Mouse (Mus musculus): Measurements from ENCODE around the gene Srgap3. TPM values are rescaled to one million over a fixed set of nuclear protein-coding genes. Genes with fewer than 3 reads are reported as not detected.

Srgap3 gene
- polyA plus RNA-seq, 1 experiment from 2014 or later = 5.3 TPM

- WGBS = 49% methylated on average over 14 of the region's 14 CpGs
- Histone ChIP-seq H3K9ac (replicated peaks) (no peak overlapping the region), H3K4me3 (replicated peaks) (no peak overlapping the region), H3K4me1 (replicated peaks) (peaks cover 5% of the 10 kb centered on the region), H3K27me3 (no peaks in the 10 kb centered on the region), H3K27ac (no peak overlapping the region), H3K9me3 (no peaks in the 10 kb centered on the region), H3K4me2 (no peak overlapping the region), H3K36me3 (no peaks in the 10 kb centered on the region)
- ATAC-seq (ENCODE audit: insufficient number of reproducible peaks, insufficient read depth, low FRiP score, low TSS enrichment, low read depth) = no peak
Measured at GRCm38 (mm10) chr6:112852261-112853235, 94.5 kb downstream of the Srgap3 start.

GRCm38 (mm10) chr6:112850745-112851144 is 96.3 kb downstream of the Srgap3 start:
- Histone ChIP-seq H3K36me3 (no peaks in the 10 kb centered on the region), H3K4me2 (no peak overlapping the region), H3K27ac (no peak overlapping the region), H3K4me3 (replicated peaks) (no peak overlapping the region), H3K9ac (replicated peaks) (no peak overlapping the region), H3K9me3 (no peaks in the 10 kb centered on the region), H3K4me1 (replicated peaks) (peaks cover 5% of the 10 kb centered on the region), H3K27me3 (no peaks in the 10 kb centered on the region)
- ATAC-seq (ENCODE audit: insufficient number of reproducible peaks, insufficient read depth, low FRiP score, low TSS enrichment, low read depth) = no peak
- 72% methylated on average over 5 of the region's 5 CpGs for WGBS

- Histone ChIP-seq H3K9me3 (no peaks in the 10 kb centered on the region), H3K4me3 (replicated peaks) (no peak overlapping the region), H3K4me1 (replicated peaks) (peaks cover 5% of the 10 kb centered on the region), H3K27ac (no peak overlapping the region), H3K27me3 (no peaks in the 10 kb centered on the region), H3K9ac (replicated peaks) (no peak overlapping the region), H3K4me2 (no peak overlapping the region), H3K36me3 (no peaks in the 10 kb centered on the region)
- ATAC-seq (ENCODE audit: insufficient number of reproducible peaks, insufficient read depth, low FRiP score, low TSS enrichment, low read depth) = no peak
- 90% methylated on average over 8 of the region's 8 CpGs for WGBS
Measured at GRCm38 (mm10) chr6:112848629-112849180, 98.4 kb downstream of the Srgap3 start.

- 93% methylated on average over 9 of the region's 9 CpGs for WGBS
- no peak overlapping the region for H3K4me3 ChIP-seq (replicated peaks)
- H3K9me3 ChIP-seq = no peaks in the 10 kb centered on the region
- H3K27ac ChIP-seq = no peak overlapping the region
- H3K9ac ChIP-seq (replicated peaks) = no peak overlapping the region
- no peak for ATAC-seq (ENCODE audit: insufficient number of reproducible peaks, insufficient read depth, low FRiP score, low TSS enrichment, low read depth)
- no peak overlapping the region for H3K4me2 ChIP-seq
- H3K36me3 ChIP-seq = no peaks in the 10 kb centered on the region
- H3K4me1 ChIP-seq (replicated peaks) = peaks cover 4% of the 10 kb centered on the region; the same call in 1 of the 2 replicates
- H3K27me3 ChIP-seq = no peaks in the 10 kb centered on the region
Measured at GRCm38 (mm10) chr6:112846863-112847262, 100.2 kb downstream of the Srgap3 start.

- Histone ChIP-seq H3K27me3 (no peaks in the 10 kb centered on the region), H3K4me2 (no peak overlapping the region), H3K36me3 (no peaks in the 10 kb centered on the region), H3K9me3 (no peaks in the 10 kb centered on the region), H3K4me3 (replicated peaks) (no peak overlapping the region), H3K27ac (no peak overlapping the region), H3K4me1 (replicated peaks) (peaks cover 4% of the 10 kb centered on the region), H3K9ac (replicated peaks) (no peak overlapping the region)
- no peak for ATAC-seq (ENCODE audit: insufficient number of reproducible peaks, insufficient read depth, low FRiP score, low TSS enrichment, low read depth)
- 57% methylated on average over 5 of the region's 5 CpGs for WGBS
Measured at GRCm38 (mm10) chr6:112842426-112842825, 104.6 kb downstream of the Srgap3 start.

GRCm38 (mm10) chr6:112840400-112840799 is 106.7 kb downstream of the Srgap3 start:
- 61% methylated on average over 5 of the region's 5 CpGs for WGBS
- Histone ChIP-seq H3K4me2 (no peak overlapping the region), H3K27ac (no peak overlapping the region)

GRCm38 (mm10) chr6:112839391-112839790 is 107.7 kb downstream of the Srgap3 start:
- no peak overlapping the region for H3K9ac ChIP-seq (replicated peaks)
- H3K27me3 ChIP-seq = no peaks in the 10 kb centered on the region
- H3K27ac ChIP-seq = no peak overlapping the region
- no peak overlapping the region for H3K4me2 ChIP-seq
- H3K36me3 ChIP-seq = no peaks in the 10 kb centered on the region
- no peak for ATAC-seq (ENCODE audit: insufficient number of reproducible peaks, insufficient read depth, low FRiP score, low TSS enrichment, low read depth)
- peaks cover 4% of the 10 kb centered on the region for H3K4me1 ChIP-seq (replicated peaks)
- WGBS = 73% methylated on average over 3 of the region's 3 CpGs
- no peaks in the 10 kb centered on the region for H3K9me3 ChIP-seq
- no peak overlapping the region for H3K4me3 ChIP-seq (replicated peaks)

More at GRCm38 (mm10) chr6:112840400-112840799, 106.7 kb downstream of the Srgap3 start:
- no peak for ATAC-seq (ENCODE audit: insufficient number of reproducible peaks, insufficient read depth, low FRiP score, low TSS enrichment, low read depth)
- H3K9ac ChIP-seq (replicated peaks) = no peak overlapping the region
- no peaks in the 10 kb centered on the region for H3K36me3 ChIP-seq
- H3K4me3 ChIP-seq (replicated peaks) = no peak overlapping the region
- no peaks in the 10 kb centered on the region for H3K9me3 ChIP-seq
- H3K4me1 ChIP-seq (replicated peaks) = peaks cover 4% of the 10 kb centered on the region
- no peaks in the 10 kb centered on the region for H3K27me3 ChIP-seq

GRCm38 (mm10) chr6:112838879-112839278 is 108.2 kb downstream of the Srgap3 start:
- Histone ChIP-seq H3K9me3 (no peaks in the 10 kb centered on the region), H3K4me3 (replicated peaks) (no peak overlapping the region), H3K27me3 (no peaks in the 10 kb centered on the region), H3K4me1 (replicated peaks) (peaks cover 9% of the 10 kb centered on the region), H3K4me2 (no peak overlapping the region), H3K9ac (replicated peaks) (no peak overlapping the region), H3K36me3 (no peaks in the 10 kb centered on the region), H3K27ac (no peak overlapping the region)
- 72% methylated on average over 2 of the region's 2 CpGs for WGBS
- no peak for ATAC-seq (ENCODE audit: insufficient number of reproducible peaks, insufficient read depth, low FRiP score, low TSS enrichment, low read depth)

GRCm38 (mm10) chr6:112836712-112837111 is 110.4 kb downstream of the Srgap3 start:
- Histone ChIP-seq H3K9me3 (no peaks in the 10 kb centered on the region), H3K4me3 (replicated peaks) (no peak overlapping the region), H3K4me1 (replicated peaks) (peaks cover 8% of the 10 kb centered on the region), H3K27me3 (no peaks in the 10 kb centered on the region), H3K4me2 (no peak overlapping the region), H3K27ac (no peak overlapping the region), H3K9ac (replicated peaks) (no peak overlapping the region), H3K36me3 (no peaks in the 10 kb centered on the region)
- no peak for ATAC-seq (ENCODE audit: insufficient number of reproducible peaks, insufficient read depth, low FRiP score, low TSS enrichment, low read depth)
- 81% methylated on average over 4 of the region's 4 CpGs for WGBS

- H3K4me3 ChIP-seq (replicated peaks) = no peak overlapping the region
- no peaks in the 10 kb centered on the region for H3K27me3 ChIP-seq
- no peaks in the 10 kb centered on the region for H3K36me3 ChIP-seq
- no peak for ATAC-seq (ENCODE audit: insufficient number of reproducible peaks, insufficient read depth, low FRiP score, low TSS enrichment, low read depth)
- no peak overlapping the region for H3K27ac ChIP-seq
- H3K9me3 ChIP-seq = no peaks in the 10 kb centered on the region
- no peak overlapping the region for H3K4me2 ChIP-seq
- peaks cover 8% of the 10 kb centered on the region for H3K4me1 ChIP-seq (replicated peaks)
- no peak overlapping the region for H3K9ac ChIP-seq (replicated peaks)
- WGBS = 75% methylated on average over 4 of the region's 4 CpGs
Measured at GRCm38 (mm10) chr6:112835413-112835812, 111.7 kb downstream of the Srgap3 start.

- WGBS = 89% methylated on average over 5 of the region's 5 CpGs
- Histone ChIP-seq H3K9ac (replicated peaks) (no peak overlapping the region), H3K4me3 (replicated peaks) (no peak overlapping the region), H3K4me1 (replicated peaks) (peaks cover 9% of the 10 kb centered on the region), H3K9me3 (no peaks in the 10 kb centered on the region), H3K36me3 (no peaks in the 10 kb centered on the region), H3K27me3 (no peaks in the 10 kb centered on the region), H3K4me2 (no peak overlapping the region), H3K27ac (no peak overlapping the region)
- no peak; the same call in 1 of the 2 replicates for ATAC-seq (ENCODE audit: insufficient number of reproducible peaks, insufficient read depth, low FRiP score, low TSS enrichment, low read depth)
Measured at GRCm38 (mm10) chr6:112834430-112834829, 112.6 kb downstream of the Srgap3 start.

All from limb, embryonic 12.5 days (tissue).